Comparison of ENCODE assay signal across 16 mouse cellular contexts in genomic region chr16:65600798-65601197, GRCm38 (mm10).
"Had no signal": no experiment of that assay in that cellular context is flagged by ENCODE, and none has a peak within 500 bp of the region (broad histone marks: within the 10 kb centered on the region; RNA-seq: fewer than 3 reads in every experiment).

No protein-coding gene starts in this region.

- DNase-seq: retina, postnatal 1 day; right cerebral cortex, adult 18-20 months; right cerebral cortex, postnatal 14 days; right cerebral cortex, postnatal 25 days; right cerebral cortex, postnatal 4 days; spleen, adult 18-20 months; thymus, adult 18-20 months; thymus, adult 2 months; thymus, postnatal 14 days; thymus, postnatal 25 days; thymus, postnatal 36 days; thymus, postnatal 4 days had no signal

- H3K4me3 ChIP-seq: neural tube, embryonic 13.5 days; neural tube, embryonic 15.5 days; stomach, embryonic 15.5 days had no signal

- H3K4me1 ChIP-seq: neural tube, embryonic 13.5 days; neural tube, embryonic 15.5 days; stomach, embryonic 15.5 days had no signal

- H3K27ac ChIP-seq: neural tube, embryonic 13.5 days; neural tube, embryonic 15.5 days; stomach, embryonic 15.5 days; stomach, postnatal 0 days had no signal

- H3K9ac ChIP-seq: neural tube, embryonic 13.5 days; neural tube, embryonic 15.5 days; stomach, embryonic 15.5 days had no signal

- H3K36me3 ChIP-seq: neural tube, embryonic 13.5 days; neural tube, embryonic 15.5 days; stomach, embryonic 15.5 days had no signal

- H3K9me3 ChIP-seq: neural tube, embryonic 13.5 days; neural tube, embryonic 15.5 days; stomach, embryonic 15.5 days had no signal

- H3K27me3 ChIP-seq: neural tube, embryonic 13.5 days; neural tube, embryonic 15.5 days; stomach, embryonic 15.5 days had no signal

- H3K4me2 ChIP-seq: neural tube, embryonic 13.5 days; neural tube, embryonic 15.5 days; stomach, embryonic 15.5 days had no signal
